ENCODE assay signal across 8 mouse cellular contexts in the genomic region with DNA sequence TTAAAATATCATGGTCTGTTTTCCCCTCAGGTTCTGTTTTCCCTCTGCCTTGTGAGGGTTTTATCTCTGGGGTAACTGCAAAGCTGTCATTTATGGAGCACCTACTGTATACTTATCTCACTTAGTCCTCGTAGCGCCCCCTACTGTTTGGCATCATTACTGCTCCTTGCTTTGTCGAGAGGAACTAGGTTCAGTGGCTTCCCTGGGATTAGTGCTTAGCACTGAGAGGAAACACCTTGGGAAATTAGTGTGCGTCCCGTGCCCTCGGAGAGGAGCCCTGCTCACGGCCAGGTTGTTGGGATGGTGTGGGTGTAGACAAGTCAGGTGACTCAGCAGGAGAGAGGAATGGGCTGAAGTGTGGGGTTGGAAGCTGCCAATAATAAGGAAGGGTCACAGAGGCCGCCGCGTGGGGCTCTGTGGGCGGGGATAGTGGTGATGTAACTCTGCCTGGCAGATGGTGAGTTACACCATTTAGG. TPM values are rescaled to one million over a fixed set of nuclear protein-coding genes. Genes with fewer than 3 reads are reported as not detected.
DNase-seq lines count a peak whose midpoint lies in the region; ATAC-seq and TF ChIP-seq lines count a peak whose summit lies in the region.

No protein-coding gene starts in this region.

- H3K4me3 ChIP-seq in cerebellum, adult 2 months (replicated peaks; ENCODE audit: insufficient read depth, low read depth, low read length) = no peak overlapping the region
- H3K4me3 ChIP-seq in heart, embryonic 16.5 days (ENCODE audit: low read length) = no peak overlapping the region
- H3K4me3 ChIP-seq in liver, embryonic 14.5 days (ENCODE audit: insufficient read depth in 1 of 2, low read depth in 2 of 2, low read length in 2 of 2) = no peak overlapping the region

- H3K27me3 ChIP-seq in cerebellum, adult 2 months (ENCODE audit: control insufficient read depth, insufficient read depth, low read length) = no peaks in the 10 kb centered on the region
- H3K27me3 ChIP-seq in heart, embryonic 16.5 days (ENCODE audit: control insufficient read depth, insufficient read depth, low read length) = no peaks in the 10 kb centered on the region
- no peaks in the 10 kb centered on the region for H3K27me3 ChIP-seq in liver, embryonic 14.5 days (ENCODE audit: control insufficient read depth, insufficient read depth, low read length)

- no peak for TF ChIP-seq POLR2A in cerebellum, adult 2 months (IDR thresholded peaks at IDR 0.05; ENCODE audit: borderline replicate concordance, insufficient read depth, low read length)

- H3K36me3 ChIP-seq in heart, embryonic 16.5 days (ENCODE audit: control insufficient read depth, insufficient read depth) = no peaks in the 10 kb centered on the region
- no peaks in the 10 kb centered on the region for H3K36me3 ChIP-seq in liver, embryonic 14.5 days (replicated peaks; ENCODE audit: control insufficient read depth, insufficient read depth, low read depth)

- H3K4me1 ChIP-seq in cerebellum, adult 2 months (ENCODE audit: control insufficient read depth, insufficient read depth, low read length) = peaks cover 63% of the 10 kb centered on the region
- H3K4me1 ChIP-seq in heart, embryonic 16.5 days (ENCODE audit: control insufficient read depth, insufficient read depth, low read length) = peaks cover 80% of the 10 kb centered on the region
- H3K4me1 ChIP-seq in liver, embryonic 14.5 days (replicated peaks; ENCODE audit: control insufficient read depth in 2 of 2, insufficient read depth in 2 of 2, low read length in 1 of 2) = peaks cover 0 to 12% of the 10 kb centered on the region in 2 experiments; a peak in 2 of 4 replicates

- WGBS in cerebellum, adult 2 months = 17% methylated on average over 11 of the region's 11 CpGs
- 24% methylated on average over 11 of the region's 11 CpGs for WGBS in heart, embryonic 16.5 days
- WGBS in liver, embryonic 14.5 days (ENCODE audit: insufficient replicate concordance) = 14% methylated on average over 11 of the region's 11 CpGs

- no peak for TF ChIP-seq EP300 in liver, embryonic 14.5 days (IDR thresholded peaks at IDR 0.05; ENCODE audit: low read depth)

- no peaks in the 10 kb centered on the region for H3K9me3 ChIP-seq in heart, embryonic 16.5 days (replicated peaks; ENCODE audit: control insufficient read depth, low read length)
- no peaks in the 10 kb centered on the region for H3K9me3 ChIP-seq in liver, embryonic 14.5 days (ENCODE audit: control insufficient read depth, low read length)

- TF ChIP-seq CTCF in cerebellum, adult 2 months (IDR thresholded peaks at IDR 0.05; ENCODE audit: borderline replicate concordance, insufficient read depth, low read depth, low read length) = peak; percentile 48; the same call in 1 of the 2 replicates
- TF ChIP-seq CTCF in liver, embryonic 14.5 days (IDR thresholded peaks at IDR 0.05; ENCODE audit: low read depth) = peak; percentile 70

- H3K4me2 ChIP-seq in heart, embryonic 16.5 days (ENCODE audit: low read depth, low read length) = no peak overlapping the region
- no peak overlapping the region; the same call in 1 of the 2 replicates for H3K4me2 ChIP-seq in liver, embryonic 14.5 days (ENCODE audit: low read depth)

- H3K27ac ChIP-seq in cerebellum, adult 2 months (ENCODE audit: insufficient read depth, low read length) = no peak overlapping the region
- peak overlapping the region; percentile 73 for H3K27ac ChIP-seq in heart, embryonic 16.5 days (ENCODE audit: low read length)
- H3K27ac ChIP-seq in liver, embryonic 14.5 days = no peak overlapping the region

- ATAC-seq in heart, embryonic 16.5 days (replicated peaks; ENCODE audit: extremely low read depth, insufficient read depth, low FRiP score) = no peak
- peak; percentile 33; the same call in 1 of the 2 replicates for ATAC-seq in liver, embryonic 14.5 days (ENCODE audit: insufficient read depth)

- H3K9ac ChIP-seq in heart, embryonic 16.5 days (ENCODE audit: low read length) = no peak overlapping the region
- no peak overlapping the region for H3K9ac ChIP-seq in liver, embryonic 14.5 days (replicated peaks)

- DNase-seq in cerebellum, adult 2 months = no peak
- no peak for DNase-seq in cerebellum, adult 9-11 months
- peak; percentile 53 for DNase-seq in urinary bladder, postnatal 25 days (ENCODE audit: low spot score)
- DNase-seq in urinary bladder, adult 2 months (ENCODE audit: low spot score) = no peak
- DNase-seq in liver, embryonic 14.5 days (ENCODE audit: low read depth in 3 of 3, low spot score in 3 of 3) = peak in 2 of 3 experiments; percentile 35 to 53
- peak; percentile 69 for DNase-seq in retina, postnatal 1 day
- DNase-seq in right cerebral cortex, postnatal 14 days = no peak

RNA-seq across cellular contexts. Expression of a gene that starts 54.9 kb away (rescaled TPM):
- 103 TPM in 2 replicates for polyA plus RNA-seq in cerebellum, adult 2 months (2012; rRNA removed)
- polyA plus RNA-seq in urinary bladder, adult 2 months (2012; rRNA removed) = 35.9 and 51.4 TPM in 2 replicates
- 42.4 and 48.9 TPM in 2 replicates for polyA plus RNA-seq in heart, embryonic 16.5 days (2015; fragmentation: Nextera tagmentation; extraction: Ambion mirVana)
- polyA plus RNA-seq in liver, embryonic 14.5 days (2012; rRNA removed) = 3.1 TPM in 2 replicates
- polyA plus RNA-seq in liver, embryonic 14.5 days (2014; fragmentation: Nextera tagmentation; extraction: Ambion mirVana) = 2.9 TPM in 2 replicates

Comparison
In these comparisons a context has a peak if more than half of its experiments do, and no peak if none do; other contexts are left out.
1. DNase-seq: peak in urinary bladder, postnatal 25 days (single experiment), liver, embryonic 14.5 days (2 of 3) and retina, postnatal 1 day (single experiment); none in cerebellum, adult 2 months (0 of 2), cerebellum, adult 9-11 months (single experiment), urinary bladder, adult 2 months (single experiment) and right cerebral cortex, postnatal 14 days (single experiment).